Mouse (Mus musculus): Measurements from ENCODE around the gene Vwc2l.

DNA sequence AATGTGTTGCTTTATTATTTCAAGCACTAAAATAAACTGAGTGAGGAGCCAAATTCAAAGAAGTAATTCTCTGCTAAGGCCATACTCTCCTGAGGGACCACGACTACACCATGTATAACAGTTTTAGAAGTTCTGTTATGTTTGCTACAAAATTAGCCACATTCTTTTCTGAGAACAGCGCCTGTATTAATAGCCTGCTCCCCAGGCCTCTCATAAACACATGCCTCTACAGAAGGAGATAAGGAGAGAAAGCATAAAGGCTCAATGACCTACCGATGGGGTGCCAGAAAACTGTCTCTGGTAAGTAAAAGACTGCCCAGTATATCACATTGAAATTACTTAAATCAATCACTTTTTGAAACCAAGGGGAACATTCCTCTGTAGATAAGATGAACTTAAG lies 21.6 kb upstream of the Vwc2l start:
- TF ChIP-seq EP300 (IDR thresholded peaks at IDR 0.05) (no peak), CTCF (IDR thresholded peaks at IDR 0.05) (no peak)

Data from lung, postnatal 0 days (tissue).